Mouse (Mus musculus) Patski (cell line): ENCODE data around the gene Lman1l. TPM values are rescaled to one million over a fixed set of nuclear protein-coding genes. Genes with fewer than 3 reads are reported as not detected.

ENCODE experiments used
- ATAC-seq: fragments of 100-300 bp; one replicate; pipeline ENCODE4 v1.8.0; 2021
- CTCF ChIA-PET: fragments of 350-600 bp; sonication (Branson Sonifier 250); formaldehyde crosslinking; loops from one replicate; lab custom pipeline; 2022; ENCODE audit warnings: inconsistent platforms; lab: Charles Lee
- POLR2A ChIA-PET: fragments of 350-600 bp; sonication (Branson Sonifier 250); formaldehyde crosslinking; loops from one replicate; lab custom pipeline; 2022; ENCODE audit warnings: antibody characterized with exemption, inconsistent platforms; lab: Charles Lee
- DNase-seq: peaks from one replicate; pipeline ENCODE4 v3.0.0-alpha.2; 2011; ENCODE audit warnings: low read depth, low spot score
- H3K27me3 ChIP-seq: fragments of 371-371 bp; one replicate; pipeline ENCODE4 v1.5.1; 2021
- CTCF ChIP-seq: fragments of 100-300 bp; IDR thresholded peaks from one replicate; pipeline ENCODE4 v1.5.1; 2021
- in situ Hi-C: fragments of 300-500 bp; cut with MboI; formaldehyde crosslinking; loops from 3 replicates; pipeline ENCODE4 v1.11.1; 2018; ENCODE audit warnings: low pct_unique_long_range_greater_than_20kb, mixed read lengths
- polyA plus RNA-seq: library from polyadenylated mRNA; unstranded; gene quantifications from one replicate; pipeline ENCODE4 v1.2.3, GENCODE M21; 2021

The Lman1l gene
- polyA plus RNA-seq, 1 experiment from 2014 or later: 0.09 TPM

DNA sequence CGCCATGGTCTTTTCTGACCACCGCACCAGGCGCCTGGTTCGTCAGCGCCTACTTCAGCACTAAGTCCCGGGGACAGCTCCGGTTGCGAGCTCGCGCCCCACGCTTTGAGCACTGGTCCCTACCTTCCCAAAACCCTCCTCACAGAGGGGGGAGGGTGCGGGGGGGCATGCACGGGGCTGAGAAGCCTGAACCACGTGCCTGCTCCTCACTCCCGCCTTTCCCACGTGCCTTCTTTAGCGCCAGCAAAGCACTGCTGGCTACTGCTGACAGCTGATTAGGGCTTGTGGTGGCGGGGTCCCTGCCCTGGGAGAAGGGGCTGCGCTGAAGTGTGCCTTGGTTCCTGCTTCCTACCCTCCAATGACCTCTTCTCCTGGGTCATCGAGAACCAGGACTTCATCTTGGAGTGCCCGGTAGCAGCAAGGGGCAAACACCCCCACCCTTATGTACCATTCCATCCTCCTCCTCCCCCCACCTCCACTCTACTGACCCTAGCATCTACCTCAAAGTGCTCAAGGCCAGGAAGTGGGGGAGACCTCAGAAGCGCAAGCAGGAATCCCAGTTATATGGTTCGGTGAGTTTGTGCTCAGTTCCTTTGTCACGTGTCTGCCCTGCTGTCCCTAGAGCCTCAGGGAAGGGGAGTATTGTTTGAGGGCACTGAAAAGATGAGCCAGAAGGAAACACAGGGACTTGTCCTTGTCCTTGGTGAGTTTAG is 14.3 kb downstream of the Lman1l start, which contains the start of gene Cplx3:
Gene Cplx3, minus strand, starts transcription at position 143 of the 713 bp plus-strand sequence.
- CTCF ChIA-PET: no interaction called here
- no peaks in the 10 kb centered on the region for H3K27me3 ChIP-seq
- ATAC-seq (peak; percentile 40), DNase-seq (no peak)
- in situ Hi-C loops: no loop called here
- POLR2A ChIA-PET: no interaction called here
- TF ChIP-seq CTCF: no peak

DNA sequence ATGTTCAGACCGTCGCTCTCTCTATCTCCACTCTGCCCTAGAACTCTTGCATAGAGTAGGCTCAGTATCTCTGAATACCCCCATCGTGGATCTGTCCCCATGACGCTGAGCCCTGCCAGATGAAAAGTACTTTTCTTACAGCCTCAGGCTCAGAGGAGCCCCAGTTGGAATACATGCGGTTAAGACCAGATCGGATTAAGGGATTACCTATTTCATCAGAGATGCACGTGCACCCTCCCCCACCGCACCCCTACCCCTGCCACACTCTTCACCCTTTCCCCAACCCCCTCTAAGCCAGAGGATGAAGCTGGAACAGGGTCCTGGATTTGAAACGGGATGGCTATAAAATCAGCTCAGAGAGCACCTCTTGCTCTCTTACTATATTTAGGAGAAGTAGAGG is 15.1 kb downstream of the Lman1l start:
- ChIA-PET CTCF (interaction anchor here (1.2 to 1.4 kb wide), 2 partner anchors 10 to 14 kb away, joined by 4 to 5 read pairs; no protein-coding TSS in a partner anchor), POLR2A (interaction anchor here (1.3 kb wide), 1 partner anchor 12 kb away, joined by 3 read pairs; no protein-coding TSS in a partner anchor)
- no peak for DNase-seq
- no peak for TF ChIP-seq CTCF
- no peak for ATAC-seq
- H3K27me3 ChIP-seq: no peaks in the 10 kb centered on the region
- in situ Hi-C loops: no loop called here

DNA sequence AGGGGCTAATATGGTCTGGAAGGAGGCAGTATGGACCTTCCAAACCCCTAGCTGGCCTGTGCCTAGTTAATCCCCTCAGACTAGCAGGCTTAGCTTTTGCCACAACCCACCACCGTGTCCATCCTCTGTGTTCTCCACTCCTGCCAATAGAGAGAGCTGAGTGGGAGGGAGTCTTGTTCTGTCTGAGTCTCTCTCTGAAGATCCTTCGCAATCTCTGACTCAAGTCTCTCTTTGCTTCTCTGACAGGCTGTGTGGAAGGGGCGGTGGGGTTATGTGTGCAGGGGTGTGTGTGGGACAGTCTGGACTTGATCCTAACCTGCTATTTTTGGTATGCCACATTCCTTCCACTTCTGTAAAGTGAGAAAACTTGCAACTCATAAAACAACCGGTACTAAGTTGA is 15.7 kb downstream of the Lman1l start:
- TF ChIP-seq CTCF: no peak

DNA sequence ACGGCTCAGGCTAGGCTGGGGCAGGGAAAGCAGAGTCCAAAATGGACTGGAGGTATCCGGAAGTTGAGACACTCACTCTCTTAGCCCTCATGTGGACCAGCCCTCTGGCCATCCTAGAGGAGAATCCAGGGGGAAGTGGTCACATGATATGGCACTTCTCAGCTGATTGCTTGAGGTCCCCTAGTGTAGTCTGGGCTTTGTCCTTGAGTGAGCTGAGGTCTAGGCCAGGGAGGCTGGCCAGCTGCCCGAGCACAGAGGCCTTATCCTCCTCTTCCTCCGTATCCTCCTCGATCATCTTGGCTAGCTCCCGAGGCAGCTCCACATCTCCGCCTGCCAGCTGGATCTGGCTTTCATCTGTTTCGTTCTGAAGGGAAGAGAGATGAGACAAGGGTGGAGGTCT is 18.5 kb downstream of the Lman1l start:
- no peak for DNase-seq
- no peak for ATAC-seq
- POLR2A ChIA-PET: no interaction called here
- in situ Hi-C loops: no loop called here
- no peak for TF ChIP-seq CTCF
- H3K27me3 ChIP-seq: no peaks in the 10 kb centered on the region
- CTCF ChIA-PET: interaction anchor here (1.3 kb wide), 1 partner anchor 21 kb away, joined by 4 read pairs; no protein-coding TSS in a partner anchor

More for the DNA sequence above, 15.7 kb downstream of the Lman1l start:
- DNase-seq: no peak
- ChIA-PET CTCF (interaction anchor here (1.2 to 1.4 kb wide), 2 partner anchors 9 to 14 kb away, joined by 4 to 5 read pairs; no protein-coding TSS in a partner anchor), POLR2A (interaction anchor here (1.3 kb wide), 1 partner anchor 11 kb away, joined by 3 read pairs; no protein-coding TSS in a partner anchor)
- in situ Hi-C loops: no loop called here
- no peak for ATAC-seq
- H3K27me3 ChIP-seq: no peaks in the 10 kb centered on the region

DNA sequence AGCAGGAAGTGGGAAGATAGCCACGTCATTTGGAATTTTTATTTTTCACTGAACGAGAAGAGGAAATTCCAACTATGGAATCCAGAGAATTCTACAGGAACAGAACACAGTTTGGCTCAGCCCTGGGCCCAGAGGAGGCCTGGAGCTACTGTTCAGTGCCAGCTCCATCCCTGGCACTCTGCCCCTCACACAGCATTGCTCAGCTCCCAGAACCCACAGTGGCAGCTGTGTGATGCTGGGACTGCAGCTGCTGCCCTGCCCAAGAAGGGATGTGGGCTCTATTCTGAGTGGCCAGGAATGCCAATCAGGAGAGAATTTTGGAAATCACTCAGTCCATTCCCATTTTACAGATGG is 19.2 kb downstream of the Lman1l start:
- ATAC-seq (no peak), DNase-seq (no peak)
- in situ Hi-C loops: no loop called here
- ChIA-PET CTCF (interaction anchor here (1.2 to 1.3 kb wide), 2 partner anchors 8 to 22 kb away, joined by 3 to 4 read pairs; no protein-coding TSS in a partner anchor), POLR2A (interaction anchor here (0.8 kb wide), 1 partner anchor 22 kb away, joined by 4 read pairs; no protein-coding TSS in a partner anchor)
- H3K27me3 ChIP-seq: no peaks in the 10 kb centered on the region
- TF ChIP-seq CTCF: no peak

DNA sequence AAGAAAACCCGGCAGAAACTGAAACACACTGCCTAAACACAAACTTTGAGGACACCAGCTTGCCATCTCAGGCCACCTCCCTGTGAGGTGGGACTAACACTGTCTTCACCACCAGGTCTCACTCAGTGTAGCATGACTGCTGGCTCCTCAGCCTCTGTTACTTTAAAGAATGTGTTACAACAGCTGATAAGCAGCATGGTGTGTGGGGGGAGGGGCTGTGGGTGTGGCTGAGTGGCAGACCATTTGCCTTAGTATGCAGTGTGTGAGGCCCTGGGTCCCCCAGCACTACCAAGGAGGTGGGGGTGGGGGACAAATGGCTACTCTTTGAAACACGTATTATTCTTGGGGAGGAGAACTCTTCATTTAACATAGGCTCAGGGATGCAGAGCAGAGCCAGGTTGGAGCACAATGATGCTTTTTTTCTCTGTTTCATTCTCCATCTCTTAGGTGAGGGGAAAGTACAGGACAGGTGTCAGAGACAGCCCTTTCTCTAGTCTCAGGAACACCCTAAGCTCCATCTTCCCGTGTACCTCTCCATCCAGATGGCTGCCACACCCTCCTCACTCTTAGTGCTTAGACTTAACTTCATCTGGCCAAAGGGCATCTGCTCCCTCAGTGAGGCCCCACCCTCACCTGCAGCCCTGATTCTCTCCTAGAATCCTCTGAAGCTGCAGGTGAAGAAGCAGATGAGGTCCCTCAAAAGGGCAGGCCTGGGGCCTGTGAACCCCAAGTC is 19.8 kb downstream of the Lman1l start:
- ChIA-PET POLR2A (interaction anchor here (0.8 kb wide), 1 partner anchor 23 kb away, joined by 4 read pairs; no protein-coding TSS in a partner anchor), CTCF (interaction anchor here (1.2 kb wide), 1 partner anchor 9 kb away, joined by 3 read pairs; no protein-coding TSS in a partner anchor)
- in situ Hi-C loops: no loop called here
- no peaks in the 10 kb centered on the region for H3K27me3 ChIP-seq
- DNase-seq (no peak), ATAC-seq (no peak)
- no peak for TF ChIP-seq CTCF

DNA sequence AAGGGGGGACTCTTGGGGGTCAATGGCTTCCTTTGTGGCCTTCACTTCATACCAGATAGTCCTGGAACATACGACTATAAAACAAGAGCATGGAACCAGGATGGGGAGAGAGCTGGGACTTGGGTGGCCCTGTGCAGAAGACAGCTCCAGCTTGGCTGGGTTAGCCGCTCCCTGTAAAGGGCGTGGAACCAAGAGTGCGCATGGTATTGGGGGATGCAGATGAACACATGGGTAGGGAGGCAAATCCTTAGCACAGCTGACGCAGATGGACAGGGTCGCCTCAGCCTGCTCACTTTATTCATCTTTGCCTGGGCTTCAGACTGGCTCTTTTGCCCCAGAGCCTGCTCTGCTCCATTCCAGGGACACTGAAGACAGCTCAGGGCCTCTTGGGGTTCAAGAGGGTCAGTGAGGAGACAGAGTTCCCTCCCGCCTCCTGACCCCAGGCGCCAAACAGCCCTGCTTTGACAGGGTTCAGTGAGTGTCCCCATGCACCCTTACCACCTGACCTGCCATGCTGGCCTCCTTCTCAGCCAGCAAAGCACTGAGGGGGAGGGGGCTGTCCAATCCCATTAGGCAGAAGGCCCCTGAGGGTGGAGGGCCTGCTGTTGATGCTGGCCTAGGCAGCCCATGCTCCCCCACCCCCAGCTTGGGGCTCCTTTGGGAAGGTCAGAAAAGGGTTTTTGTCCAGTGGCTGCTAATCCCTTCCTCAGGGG is 21.6 kb downstream of the Lman1l start:
- ATAC-seq (no peak), DNase-seq (no peak)
- ChIA-PET CTCF (no interaction called here), POLR2A (interaction anchor here (0.8 kb wide), 1 partner anchor 56 kb away, joined by 3 read pairs; no protein-coding TSS in a partner anchor)
- no peaks in the 10 kb centered on the region for H3K27me3 ChIP-seq
- in situ Hi-C loops: no loop called here
- TF ChIP-seq CTCF: no peak

DNA sequence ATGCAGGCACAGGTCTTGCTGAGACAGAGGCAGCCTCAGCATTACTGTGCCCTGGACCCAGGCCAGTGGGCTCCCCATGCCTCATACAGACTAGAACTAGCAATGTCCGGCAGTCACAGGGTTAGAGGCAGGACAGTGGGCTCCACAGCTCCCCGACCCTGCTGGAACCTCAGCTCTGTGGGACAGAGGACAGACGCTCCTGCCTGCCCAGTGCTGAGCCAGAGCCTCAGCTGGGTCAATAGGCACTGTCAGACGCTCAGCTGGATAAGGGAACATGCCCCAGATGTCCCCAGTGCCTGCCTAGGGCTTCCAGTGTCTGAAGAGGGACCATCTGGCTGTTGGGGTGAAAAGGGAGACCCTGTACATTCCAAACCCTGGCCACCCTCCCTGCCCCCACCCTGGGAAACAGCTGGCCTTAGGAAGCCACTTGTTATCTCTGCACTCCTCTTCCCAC is 22.6 kb downstream of the Lman1l start:
- ChIA-PET POLR2A (no interaction called here), CTCF (interaction anchor here (0.9 kb wide), 1 partner anchor 59 kb away, joined by 3 read pairs; no protein-coding TSS in a partner anchor)
- no peak for TF ChIP-seq CTCF
- DNase-seq (no peak), ATAC-seq (no peak)
- in situ Hi-C loops: no loop called here
- H3K27me3 ChIP-seq: no peaks in the 10 kb centered on the region

DNA sequence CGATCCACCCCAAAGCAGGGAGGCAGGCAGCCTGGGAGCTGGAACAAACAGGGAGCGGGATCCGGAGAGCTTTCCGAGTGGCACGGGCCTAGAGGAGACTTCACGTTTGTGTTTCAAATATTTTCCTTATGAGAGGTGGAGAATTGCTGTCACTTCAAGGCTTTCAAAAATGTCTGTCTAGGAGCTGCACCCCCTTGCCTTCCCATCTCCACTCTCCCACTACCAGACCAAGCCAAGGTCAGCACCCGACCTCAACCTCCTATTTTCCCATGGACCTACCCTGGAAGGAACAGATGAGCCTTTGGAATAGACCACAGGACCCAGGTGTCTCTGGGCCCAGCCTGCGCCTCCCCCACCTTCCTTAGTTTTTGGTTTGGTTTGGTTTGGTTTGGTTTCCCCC is 23.3 kb downstream of the Lman1l start:
- DNase-seq: no peak
- no peaks in the 10 kb centered on the region for H3K27me3 ChIP-seq
- no peak for ATAC-seq
- in situ Hi-C loops: no loop called here
- TF ChIP-seq CTCF: no peak
- CTCF ChIA-PET: interaction anchor here (0.9 kb wide), 1 partner anchor 60 kb away, joined by 3 read pairs; no protein-coding TSS in a partner anchor
- POLR2A ChIA-PET: interaction anchor here (1.2 kb wide), 1 partner anchor 13 kb away, joined by 3 read pairs; no protein-coding TSS in a partner anchor

DNA sequence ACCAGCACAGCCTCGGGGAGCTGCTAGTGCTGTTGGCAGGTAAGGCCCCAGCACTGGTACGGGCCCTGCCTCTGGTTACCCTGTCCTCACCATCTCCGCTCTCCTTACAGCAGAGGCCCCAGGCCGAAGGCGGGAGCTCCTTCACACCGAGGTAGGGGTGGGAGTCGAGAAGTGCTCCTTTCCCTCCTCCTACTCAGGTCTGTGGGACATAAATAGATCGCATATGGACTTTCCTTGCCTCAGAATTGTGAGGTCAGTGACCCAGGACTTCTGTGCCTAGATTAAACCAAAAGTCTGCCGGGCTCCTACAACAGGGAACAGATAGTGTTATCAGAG is 26.4 kb downstream of the Lman1l start:
- POLR2A ChIA-PET: interaction anchor here (1.0 kb wide), 1 partner anchor 10 kb away, joined by 3 read pairs; no protein-coding TSS in a partner anchor
- CTCF ChIA-PET: interaction anchor here (0.9 to 1.2 kb wide), 2 partner anchors 31 to 35 kb away, joined by 3 to 4 read pairs; no protein-coding TSS in a partner anchor
- ATAC-seq: no peak
- TF ChIP-seq CTCF: no peak
- DNase-seq: no peak
- in situ Hi-C loops: loop anchor here (5.0 kb wide), 1 partner anchor 58 kb away; the partner anchor contains the start of gene Csk
- H3K27me3 ChIP-seq: no peaks in the 10 kb centered on the region
